Mouse (Mus musculus): ENCODE results near the gene Khdc4. TPM values are rescaled to one million over a fixed set of nuclear protein-coding genes. Genes with fewer than 3 reads are reported as not detected.

Gene Khdc4
- polyA plus RNA-seq, 1 experiment from 2014 or later: 78.9 TPM

DNA sequence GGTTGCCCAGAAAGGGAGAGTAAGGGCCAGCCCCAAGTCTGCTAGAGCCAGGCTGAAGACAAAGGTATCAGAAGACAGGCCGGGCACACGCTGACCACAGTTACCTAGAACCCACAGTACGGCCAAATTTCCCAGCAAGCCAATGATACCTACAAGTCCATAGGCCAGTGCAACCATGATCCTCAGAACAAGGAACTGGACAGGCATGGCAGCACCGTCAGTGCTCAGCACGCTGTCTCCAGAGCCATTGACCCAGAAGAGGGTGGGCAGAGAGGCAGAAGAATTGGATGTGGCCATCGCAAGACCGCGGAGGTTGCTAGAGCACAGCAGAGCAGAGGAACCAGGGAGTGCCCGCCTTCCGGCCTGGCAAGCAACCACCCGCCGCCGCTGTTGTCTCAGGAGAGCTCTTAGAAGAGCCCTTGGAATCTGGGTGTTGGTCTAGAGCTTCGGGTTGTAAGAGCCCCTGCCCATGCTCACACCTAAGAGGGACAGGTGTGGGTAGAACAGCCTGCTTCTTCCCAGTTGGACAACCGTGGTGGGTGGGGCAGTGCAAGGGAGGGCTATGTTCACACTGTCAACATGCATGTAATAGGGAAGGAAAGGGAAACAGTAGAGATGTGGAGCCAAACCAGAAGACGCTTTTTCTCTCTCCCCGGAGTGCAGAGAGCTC is 32.6 kb upstream of the Khdc4 start, which contains the start of gene Rxfp4:
TSS of gene Rxfp4 (minus strand) at position 297 of the 670 bp plus-strand sequence.
- no peak within 1 kb of the TSS for H3K4me3 ChIP-seq (ENCODE audit: low read depth, low read length)
- H3K9me3 ChIP-seq (ENCODE audit: control insufficient read depth, low read length): no peaks in the 10 kb centered on the region
- H3K27ac ChIP-seq (ENCODE audit: low read depth): no peak within 1 kb of the TSS
- 91% methylated on average over 17 of the region's 17 CpGs for WGBS
- H3K27me3 ChIP-seq (replicated peaks; ENCODE audit: control insufficient read depth, insufficient read depth, low read length): no peaks in the 10 kb centered on the region
- no peaks in the 10 kb centered on the region for H3K4me1 ChIP-seq (replicated peaks; ENCODE audit: control insufficient read depth, insufficient read depth, low read length)
- no peak for ATAC-seq (replicated peaks; ENCODE audit: low FRiP score, low TSS enrichment, low read depth)
- no peak for DNase-seq (ENCODE audit: low spot score)
- peaks cover 8% of the 10 kb centered on the region for H3K36me3 ChIP-seq (ENCODE audit: control insufficient read depth, insufficient read depth, low read length)
- no peak within 1 kb of the TSS for H3K9ac ChIP-seq (ENCODE audit: low read length)
- no peak within 1 kb of the TSS for H3K4me2 ChIP-seq (ENCODE audit: low read length)

DNA sequence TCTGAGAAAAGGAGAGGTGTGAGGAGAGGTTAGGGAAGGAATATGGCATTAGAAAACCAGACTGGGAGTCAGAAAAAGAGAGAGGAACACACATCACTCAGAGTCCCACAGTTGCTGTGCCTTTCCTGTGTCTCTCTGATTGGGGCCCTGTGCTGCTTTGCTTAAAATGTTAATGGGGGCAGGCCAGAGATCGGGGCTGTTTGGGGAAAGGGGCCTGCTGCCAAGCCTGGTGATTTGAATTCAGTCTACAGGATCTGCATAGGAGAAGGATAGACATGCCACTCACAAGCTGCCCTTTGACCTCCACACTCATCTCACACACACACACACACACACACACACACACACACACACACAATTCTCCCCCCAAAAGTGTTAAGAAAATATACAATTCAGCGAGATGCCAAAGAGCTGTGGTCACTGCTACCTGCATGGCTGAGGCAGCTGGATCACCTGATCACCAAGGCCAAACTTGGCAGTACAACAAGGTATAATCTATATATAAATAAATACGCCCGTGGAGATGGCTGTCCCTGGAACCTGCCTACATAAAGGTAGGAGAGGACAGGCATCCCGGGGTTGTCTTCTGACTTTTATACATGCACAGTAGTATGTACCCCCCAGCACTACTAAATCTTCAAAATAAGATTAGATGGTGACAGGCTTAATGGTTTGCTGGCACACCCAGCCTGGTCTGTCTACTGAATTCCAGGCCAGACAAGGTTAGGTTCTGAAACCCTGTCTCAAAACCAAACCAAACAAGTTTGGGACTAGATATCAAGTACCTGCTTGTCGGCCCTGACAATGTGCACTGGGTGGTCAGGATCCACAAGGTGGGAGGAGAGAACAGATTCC is 31.9 kb upstream of the Khdc4 start:
- WGBS: 68% methylated on average over 6 of the region's 6 CpGs
- Histone ChIP-seq H3K36me3 (ENCODE audit: control insufficient read depth, insufficient read depth, low read length) (peaks cover 1% of the 10 kb centered on the region; the same call in 1 of the 2 replicates), H3K4me1 (replicated peaks; ENCODE audit: control insufficient read depth, insufficient read depth, low read length) (no peaks in the 10 kb centered on the region), H3K9ac (ENCODE audit: low read length) (no peak overlapping the region), H3K4me2 (ENCODE audit: low read length) (no peak overlapping the region), H3K9me3 (ENCODE audit: control insufficient read depth, low read length) (no peaks in the 10 kb centered on the region), H3K4me3 (ENCODE audit: low read depth, low read length) (no peak overlapping the region), H3K27ac (ENCODE audit: low read depth) (no peak overlapping the region), H3K27me3 (replicated peaks; ENCODE audit: control insufficient read depth, insufficient read depth, low read length) (no peaks in the 10 kb centered on the region)
- ATAC-seq (replicated peaks; ENCODE audit: low FRiP score, low TSS enrichment, low read depth) (no peak), DNase-seq (ENCODE audit: low spot score) (no peak)

DNA sequence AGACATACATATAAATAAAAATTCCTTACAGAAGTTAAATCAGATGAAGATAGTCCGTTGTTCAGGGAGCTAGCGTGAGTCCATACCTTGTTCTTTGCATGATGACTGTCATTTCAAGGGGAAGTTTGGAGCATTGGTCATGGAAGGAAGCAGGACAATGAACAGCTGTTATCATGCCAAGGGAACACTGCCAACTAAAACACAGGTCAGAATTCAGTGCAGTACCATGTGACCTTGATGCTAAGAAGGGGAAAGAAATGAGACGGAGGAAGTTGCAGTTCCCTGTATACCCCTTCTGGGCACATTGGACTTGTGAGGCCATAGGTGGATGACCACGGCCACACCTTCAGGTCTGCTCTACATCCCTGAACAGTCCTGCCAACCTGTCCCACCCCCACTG is 31.0 kb upstream of the Khdc4 start:
- 87% methylated on average over 4 of the region's 4 CpGs for WGBS
- Histone ChIP-seq H3K4me2 (ENCODE audit: low read length) (no peak overlapping the region), H3K27ac (ENCODE audit: low read depth) (no peak overlapping the region), H3K4me1 (replicated peaks; ENCODE audit: control insufficient read depth, insufficient read depth, low read length) (no peaks in the 10 kb centered on the region), H3K36me3 (ENCODE audit: control insufficient read depth, insufficient read depth, low read length) (no peaks in the 10 kb centered on the region), H3K4me3 (ENCODE audit: low read depth, low read length) (no peak overlapping the region), H3K9ac (ENCODE audit: low read length) (no peak overlapping the region), H3K27me3 (replicated peaks; ENCODE audit: control insufficient read depth, insufficient read depth, low read length) (no peaks in the 10 kb centered on the region), H3K9me3 (ENCODE audit: control insufficient read depth, low read length) (no peaks in the 10 kb centered on the region)
- no peak for ATAC-seq (replicated peaks; ENCODE audit: low FRiP score, low TSS enrichment, low read depth)
- no peak for DNase-seq (ENCODE audit: low spot score)

GRCm38 (mm10) chr3:88655619-88656018 is 30.0 kb upstream of the Khdc4 start:
- Histone ChIP-seq H3K9me3 (ENCODE audit: control insufficient read depth, low read length) (no peaks in the 10 kb centered on the region), H3K4me1 (replicated peaks; ENCODE audit: control insufficient read depth, insufficient read depth, low read length) (no peaks in the 10 kb centered on the region), H3K4me3 (ENCODE audit: low read depth, low read length) (no peak overlapping the region), H3K4me2 (ENCODE audit: low read length) (no peak overlapping the region), H3K27me3 (replicated peaks; ENCODE audit: control insufficient read depth, insufficient read depth, low read length) (no peaks in the 10 kb centered on the region), H3K9ac (ENCODE audit: low read length) (no peak overlapping the region), H3K27ac (ENCODE audit: low read depth) (no peak overlapping the region), H3K36me3 (ENCODE audit: control insufficient read depth, insufficient read depth, low read length) (no peaks in the 10 kb centered on the region)
- ATAC-seq (replicated peaks; ENCODE audit: low FRiP score, low TSS enrichment, low read depth): no peak
- no peak for DNase-seq (ENCODE audit: low spot score)
- 75% methylated on average over 8 of the region's 8 CpGs for WGBS

GRCm38 (mm10) chr3:88658441-88659127 is 27.0 kb upstream of the Khdc4 start:
- H3K27ac ChIP-seq (ENCODE audit: low read depth): no peak overlapping the region
- H3K4me2 ChIP-seq (ENCODE audit: low read length): no peak overlapping the region
- ATAC-seq (replicated peaks; ENCODE audit: low FRiP score, low TSS enrichment, low read depth): no peak
- H3K9ac ChIP-seq (ENCODE audit: low read length): no peak overlapping the region
- H3K4me3 ChIP-seq (ENCODE audit: low read depth, low read length): no peak overlapping the region
- DNase-seq (ENCODE audit: low spot score): no peak
- no peaks in the 10 kb centered on the region for H3K9me3 ChIP-seq (ENCODE audit: control insufficient read depth, low read length)
- H3K36me3 ChIP-seq (ENCODE audit: control insufficient read depth, insufficient read depth, low read length): no peaks in the 10 kb centered on the region
- no peaks in the 10 kb centered on the region for H3K27me3 ChIP-seq (replicated peaks; ENCODE audit: control insufficient read depth, insufficient read depth, low read length)
- WGBS: 51% methylated on average over 5 of the region's 5 CpGs
- H3K4me1 ChIP-seq (replicated peaks; ENCODE audit: control insufficient read depth, insufficient read depth, low read length): no peaks in the 10 kb centered on the region

GRCm38 (mm10) chr3:88659798-88660197 is 25.8 kb upstream of the Khdc4 start:
- 29% methylated on average over 6 of the region's 6 CpGs for WGBS

DNA sequence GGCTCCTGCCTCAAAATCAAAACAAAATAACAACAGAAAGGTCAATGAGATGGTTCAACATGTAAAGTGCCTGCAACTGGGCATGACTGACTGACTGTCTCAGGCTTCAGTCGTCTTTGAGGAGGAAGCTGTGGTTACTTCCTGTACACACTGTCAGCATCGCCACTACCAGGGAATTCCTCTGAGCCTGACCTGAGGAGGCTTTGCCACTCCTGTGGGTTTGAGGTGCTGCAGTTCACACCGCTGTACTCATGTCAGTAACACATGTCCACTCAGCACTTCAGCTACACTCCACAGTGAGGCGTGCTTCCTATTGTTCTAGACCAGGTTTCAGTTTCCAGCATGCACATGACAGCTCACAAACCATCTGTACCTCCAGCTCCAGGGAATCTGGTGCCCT is 21.5 kb upstream of the Khdc4 start:
- Histone ChIP-seq H3K27ac (ENCODE audit: low read depth) (no peak overlapping the region), H3K27me3 (replicated peaks; ENCODE audit: control insufficient read depth, insufficient read depth, low read length) (no peaks in the 10 kb centered on the region), H3K9me3 (ENCODE audit: control insufficient read depth, low read length) (no peaks in the 10 kb centered on the region), H3K4me1 (replicated peaks; ENCODE audit: control insufficient read depth, insufficient read depth, low read length) (no peaks in the 10 kb centered on the region), H3K4me3 (ENCODE audit: low read depth, low read length) (no peak overlapping the region), H3K4me2 (ENCODE audit: low read length) (no peak overlapping the region), H3K9ac (ENCODE audit: low read length) (no peak overlapping the region), H3K36me3 (ENCODE audit: control insufficient read depth, insufficient read depth, low read length) (no peaks in the 10 kb centered on the region)
- DNase-seq (ENCODE audit: low spot score): no peak
- ATAC-seq (replicated peaks; ENCODE audit: low FRiP score, low TSS enrichment, low read depth): no peak
- 81% methylated on average over 4 of the region's 4 CpGs for WGBS

More at GRCm38 (mm10) chr3:88659798-88660197, 25.8 kb upstream of the Khdc4 start:
- Histone ChIP-seq H3K9ac (ENCODE audit: low read length) (no peak overlapping the region), H3K4me3 (ENCODE audit: low read depth, low read length) (no peak overlapping the region), H3K27ac (ENCODE audit: low read depth) (no peak overlapping the region), H3K4me1 (replicated peaks; ENCODE audit: control insufficient read depth, insufficient read depth, low read length) (no peaks in the 10 kb centered on the region), H3K36me3 (ENCODE audit: control insufficient read depth, insufficient read depth, low read length) (no peaks in the 10 kb centered on the region), H3K9me3 (ENCODE audit: control insufficient read depth, low read length) (no peaks in the 10 kb centered on the region), H3K4me2 (ENCODE audit: low read length) (no peak overlapping the region), H3K27me3 (replicated peaks; ENCODE audit: control insufficient read depth, insufficient read depth, low read length) (no peaks in the 10 kb centered on the region)
- no peak for DNase-seq (ENCODE audit: low spot score)
- no peak for ATAC-seq (replicated peaks; ENCODE audit: low FRiP score, low TSS enrichment, low read depth)

DNA sequence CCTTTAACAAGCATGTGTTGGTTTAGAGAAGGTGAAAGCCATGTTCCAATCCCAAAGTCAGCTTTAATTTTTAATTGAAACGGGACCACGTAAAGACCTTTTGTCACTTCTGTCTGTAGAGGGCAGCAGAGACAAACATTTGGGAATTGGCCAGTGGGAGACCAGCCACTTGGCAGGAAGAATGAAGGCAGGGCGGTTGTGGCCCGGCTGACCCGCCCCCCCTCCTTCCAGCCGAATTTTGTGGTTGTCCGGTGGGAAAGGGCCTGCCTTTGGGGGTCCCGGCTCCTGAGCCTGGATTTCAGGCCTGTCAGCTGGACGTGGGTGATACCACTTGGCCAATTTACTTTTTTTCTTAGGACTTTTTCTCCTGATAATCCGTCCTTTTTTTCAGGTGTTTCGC is 8.2 kb upstream of the Khdc4 start:
- Histone ChIP-seq H3K27me3 (replicated peaks; ENCODE audit: control insufficient read depth, insufficient read depth, low read length) (no peaks in the 10 kb centered on the region), H3K36me3 (ENCODE audit: control insufficient read depth, insufficient read depth, low read length) (no peaks in the 10 kb centered on the region), H3K4me2 (ENCODE audit: low read length) (peak overlapping the region; percentile 55), H3K9me3 (ENCODE audit: control insufficient read depth, low read length) (no peaks in the 10 kb centered on the region), H3K4me1 (replicated peaks; ENCODE audit: control insufficient read depth, insufficient read depth, low read length) (no peaks in the 10 kb centered on the region), H3K4me3 (ENCODE audit: low read depth, low read length) (peak overlapping the region; percentile 20), H3K9ac (ENCODE audit: low read length) (peak overlapping the region; percentile 34; the same call in 1 of the 2 replicates), H3K27ac (ENCODE audit: low read depth) (no peak overlapping the region)
- DNase-seq (ENCODE audit: low spot score) (peak; percentile 83), ATAC-seq (replicated peaks; ENCODE audit: low FRiP score, low TSS enrichment, low read depth) (peak; percentile 68; the same call in 1 of the 2 replicates)
- 11% methylated on average over 11 of the region's 11 CpGs for WGBS
